Mouse (Mus musculus): ENCODE results near the gene Prkcq. TPM values are rescaled to one million over a fixed set of nuclear protein-coding genes. Genes with fewer than 3 reads are reported as not detected.

Gene Prkcq
- total RNA-seq, 2 experiments from 2014 or later = 1.8 to 2.5 TPM

- DNase-seq = no peak
- intact Hi-C loops (cut with DNase I) = no loop called here
These were observed 107.1 kb downstream of the Prkcq start for GRCm38 (mm10) chr2:11278965-11279364.

- DNase-seq = no peak
- intact Hi-C loops (cut with DNase I) = no loop called here
These were observed 108.3 kb downstream of the Prkcq start for GRCm38 (mm10) chr2:11280247-11280646.

- intact Hi-C loops (cut with DNase I) = loop anchor here (1.0 kb wide), 1 partner anchor 175 kb away; no protein-coding TSS in a partner anchor
- no peak for DNase-seq
These were observed 116.1 kb downstream of the Prkcq start for GRCm38 (mm10) chr2:11287834-11288530.

GRCm38 (mm10) chr2:11288531-11288846, 116.6 kb downstream of the Prkcq start:
- intact Hi-C loops (cut with DNase I) = loop anchor here (1.0 kb wide), 1 partner anchor 175 kb away; no protein-coding TSS in a partner anchor
- DNase-seq = peak; percentile 81 to 88

- DNase-seq = no peak
- intact Hi-C loops (cut with DNase I) = no loop called here
These were observed 119.0 kb downstream of the Prkcq start for GRCm38 (mm10) chr2:11290931-11291330.

- no peak for DNase-seq
- intact Hi-C loops (cut with DNase I) = no loop called here
These were observed 119.9 kb downstream of the Prkcq start for GRCm38 (mm10) chr2:11291570-11292405.

GRCm38 (mm10) chr2:11293144-11293543, 121.2 kb downstream of the Prkcq start:
- intact Hi-C loops (cut with DNase I) = no loop called here
- DNase-seq = no peak

GRCm38 (mm10) chr2:11294643-11295191, 122.8 kb downstream of the Prkcq start:
- peak; percentile 14 to 24 for DNase-seq
- intact Hi-C loops (cut with DNase I) = no loop called here

- no peak for DNase-seq
- intact Hi-C loops (cut with DNase I) = no loop called here
These were observed 126.9 kb downstream of the Prkcq start for GRCm38 (mm10) chr2:11298811-11299210.

GRCm38 (mm10) chr2:11299366-11299765, 127.5 kb downstream of the Prkcq start:
- DNase-seq = no peak
- intact Hi-C loops (cut with DNase I) = no loop called here

- DNase-seq = no peak
- intact Hi-C loops (cut with DNase I) = no loop called here
These were observed 128.5 kb downstream of the Prkcq start for GRCm38 (mm10) chr2:11300362-11300761.

- DNase-seq = peak; percentile 12 to 43
- intact Hi-C loops (cut with DNase I) = no loop called here
These were observed 148.3 kb downstream of the Prkcq start for GRCm38 (mm10) chr2:11320241-11320640.

GRCm38 (mm10) chr2:11322396-11322795, 150.5 kb downstream of the Prkcq start:
- DNase-seq = no peak
- intact Hi-C loops (cut with DNase I) = no loop called here

- no peak for DNase-seq
- intact Hi-C loops (cut with DNase I) = no loop called here
These were observed 155.4 kb downstream of the Prkcq start for GRCm38 (mm10) chr2:11327280-11327679.

GRCm38 (mm10) chr2:11329407-11330224, 157.7 kb downstream of the Prkcq start:
- intact Hi-C loops (cut with DNase I) = loop anchor here (10.0 kb wide), 1 partner anchor 355 kb away; no protein-coding TSS in a partner anchor
- no peak for DNase-seq

- intact Hi-C loops (cut with DNase I) = loop anchor here (1.0 to 10.0 kb wide), 3 partner anchors 171 to 353 kb away; no protein-coding TSS in a partner anchor
- peak; percentile 74 to 83 for DNase-seq
These were observed 159.9 kb downstream of the Prkcq start for GRCm38 (mm10) chr2:11331528-11332446.

GRCm38 (mm10) chr2:11332469-11332868, 160.6 kb downstream of the Prkcq start:
- DNase-seq = no peak
- intact Hi-C loops (cut with DNase I) = loop anchor here (1.0 to 10.0 kb wide), 2 partner anchors 210 to 352 kb away; no protein-coding TSS in a partner anchor

GRCm38 (mm10) chr2:11333301-11334017, 161.6 kb downstream of the Prkcq start:
- intact Hi-C loops (cut with DNase I) = loop anchor here (10.0 kb wide), 1 partner anchor 351 kb away; no protein-coding TSS in a partner anchor
- DNase-seq = peak in 1 of 2 experiments; percentile 3

- intact Hi-C loops (cut with DNase I) = loop anchor here (10.0 kb wide), 1 partner anchor 348 kb away; no protein-coding TSS in a partner anchor
- DNase-seq = no peak
These were observed 164.4 kb downstream of the Prkcq start for GRCm38 (mm10) chr2:11336320-11336719.

All from heart, postnatal 10 days (tissue).